Mouse (Mus musculus): ENCODE measurements around the gene Magoh.

DNA sequence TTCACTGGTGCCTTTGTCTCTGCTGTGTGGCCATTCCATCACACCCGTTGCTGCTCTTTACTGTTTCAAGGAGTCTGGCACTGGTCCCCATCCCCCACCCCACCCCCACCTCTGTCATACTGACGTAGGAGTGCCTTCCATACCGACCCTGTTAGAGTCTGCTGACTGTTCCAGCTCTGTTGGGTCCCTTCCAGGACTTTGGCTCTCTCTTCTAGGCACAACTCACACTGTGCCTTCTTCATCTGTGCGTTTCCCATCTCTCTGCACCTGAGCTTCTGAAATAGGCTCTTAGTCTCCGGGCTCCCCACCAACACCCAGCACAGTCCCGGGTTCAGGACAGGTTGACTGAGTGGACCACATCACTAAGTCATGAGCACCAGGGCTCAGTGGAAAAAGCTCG is 32.8 kb upstream of the Magoh start:
- no peak for TF ChIP-seq POLR2A (IDR thresholded peaks at IDR 0.05; ENCODE audit: control insufficient read depth in 1 of 2, insufficient read depth in 1 of 2, low read depth in 1 of 2, low read length in 2 of 2, poor library complexity in 1 of 2)
- no peak for TF ChIP-seq EP300 (IDR thresholded peaks at IDR 0.05; ENCODE audit: low read depth in 1 of 2, low read length in 2 of 2)
- no peak for TF ChIP-seq CTCF (IDR thresholded peaks at IDR 0.05 in 2 of 3, conservative IDR thresholded peaks at IDR 0.05 in 1 of 3; ENCODE audit: control insufficient read depth in 1 of 3, insufficient read depth in 1 of 3, low read depth in 2 of 3, low read length in 3 of 3, poor library complexity in 1 of 3, severe bottlenecking in 1 of 3)
- no peak for TF ChIP-seq GATA1 (IDR thresholded peaks at IDR 0.05; ENCODE audit: low read depth, low read length)
- no peak for TF ChIP-seq SIN3A (IDR thresholded peaks at IDR 0.05; ENCODE audit: low read length)
- TF ChIP-seq USF1 (IDR thresholded peaks at IDR 0.05; ENCODE audit: low read depth, low read length): no peak
- no peak for TF ChIP-seq USF2 (IDR thresholded peaks at IDR 0.05; ENCODE audit: borderline replicate concordance in 1 of 2, insufficient read depth in 1 of 2, low read depth in 1 of 2, low read length in 2 of 2)
- TF ChIP-seq GABPA (IDR thresholded peaks at IDR 0.05; ENCODE audit: low read depth, low read length): no peak
- no peak for TF ChIP-seq TAL1 (IDR thresholded peaks at IDR 0.05; ENCODE audit: low read length)

All from MEL (cell line).